Mouse (Mus musculus) cortical plate, adult 2 months (tissue): ENCODE data around the gene Polr2b.

ENCODE experiments used
- CTCF ChIP-seq: fragments of 200-500 bp; IDR thresholded peaks from 2 replicates; pipeline ENCODE4 v1.5.1; 2011; ENCODE audit warnings: mild to moderate bottlenecking, control low read depth, low read length; ENCODE audit not compliant: insufficient read depth; ENCODE audit errors: extremely low read depth
- POLR2A ChIP-seq: fragments of 200-500 bp; IDR thresholded peaks from 2 replicates; pipeline ENCODE4 v1.6.1; 2011; ENCODE audit warnings: mild to moderate bottlenecking, low read length, control low read depth; ENCODE audit not compliant: insufficient read depth; ENCODE audit errors: extremely low read depth

- TF ChIP-seq POLR2A = no peak
- TF ChIP-seq CTCF = no peak
These were observed 53.7 kb downstream of the Polr2b start for GRCm38 (mm10) chr5:77363650-77364049.
